Mouse (Mus musculus): ENCODE data around the gene Pkd1.

Pkd1 gene

DNA sequence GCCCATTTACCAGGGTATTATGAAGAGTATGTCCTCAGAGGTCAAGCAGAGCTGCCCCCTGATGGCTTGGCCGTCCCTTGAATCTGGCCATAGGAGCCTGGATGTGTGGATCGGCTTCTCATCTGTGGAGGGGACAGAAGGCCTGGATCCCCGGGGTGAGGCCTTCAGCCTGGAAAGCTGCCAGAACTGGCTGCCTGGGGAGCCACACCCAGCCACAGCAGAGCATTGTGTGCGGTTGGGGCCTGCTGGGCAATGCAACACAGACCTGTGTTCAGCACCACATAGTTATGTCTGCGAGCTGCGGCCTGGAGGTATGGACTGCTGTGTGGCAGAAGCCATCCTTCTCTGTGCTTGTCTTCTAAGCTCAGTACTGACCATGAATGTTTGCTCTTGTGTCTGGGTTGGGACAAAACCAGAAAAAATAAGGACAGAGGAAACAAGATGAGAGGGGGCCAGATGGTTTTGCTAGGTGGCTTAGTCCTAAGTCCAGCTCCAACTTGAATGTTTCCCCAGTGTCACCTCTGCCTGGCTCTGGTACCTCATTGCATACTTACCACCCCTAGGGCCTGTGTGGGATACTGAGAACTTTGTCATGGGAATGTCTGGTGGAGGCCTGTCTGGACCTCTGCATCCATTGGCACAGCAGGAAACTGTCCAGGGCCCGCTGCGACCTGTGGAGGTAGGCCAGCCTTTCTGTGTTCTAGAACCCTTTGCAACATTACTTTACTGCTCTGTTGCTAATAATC lies 17.6 kb downstream of the Pkd1 start:
- DNase-seq (ENCODE audit: low read depth, low spot score), result no peak

DNA sequence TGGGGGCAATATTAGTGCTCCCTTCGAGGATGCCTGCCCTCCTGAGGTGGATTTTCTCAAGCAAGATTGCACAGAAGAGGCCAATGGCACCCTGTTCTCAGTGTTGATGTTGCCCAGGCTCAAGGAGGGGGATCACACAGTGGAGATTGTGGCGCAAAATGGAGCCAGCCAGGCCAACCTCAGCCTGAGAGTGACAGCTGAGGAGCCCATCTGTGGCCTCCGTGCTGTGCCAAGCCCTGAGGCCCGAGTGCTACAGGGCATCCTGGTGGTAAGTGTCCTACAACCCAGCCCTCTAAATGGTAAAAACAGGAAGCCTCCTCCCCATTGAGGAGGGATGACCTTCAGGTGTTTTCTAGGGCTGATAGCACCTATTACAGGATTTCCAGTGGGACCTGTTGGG lies 20.2 kb downstream of the Pkd1 start:
- DNase-seq (ENCODE audit: low read depth, low spot score), result no peak

DNA sequence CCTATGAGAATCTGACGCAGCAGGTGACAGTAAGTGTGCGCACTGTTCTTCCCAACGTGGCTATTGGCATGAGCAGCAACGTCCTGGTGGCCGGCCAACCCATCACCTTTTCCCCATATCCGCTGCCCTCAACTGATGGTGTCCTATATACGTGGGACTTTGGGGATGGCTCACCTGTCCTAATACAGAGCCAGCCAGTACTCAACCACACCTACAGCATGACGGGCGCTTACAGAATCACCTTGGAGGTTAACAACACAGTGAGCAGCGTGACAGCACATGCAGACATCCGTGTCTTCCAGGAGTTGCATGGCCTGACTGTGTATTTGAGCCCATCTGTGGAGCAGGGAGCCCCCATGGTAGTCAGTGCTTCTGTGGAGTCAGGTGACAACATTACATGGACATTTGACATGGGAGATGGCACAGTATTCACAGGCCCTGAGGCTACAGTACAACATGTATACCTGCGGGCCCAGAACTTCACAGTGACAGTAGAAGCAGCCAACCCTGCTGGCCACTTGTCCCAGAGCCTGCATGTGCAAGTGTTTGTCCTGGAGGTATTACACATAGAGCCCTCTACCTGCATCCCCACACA lies 23.1 kb downstream of the Pkd1 start:
- no peak for DNase-seq (ENCODE audit: low read depth, low spot score)

DNA sequence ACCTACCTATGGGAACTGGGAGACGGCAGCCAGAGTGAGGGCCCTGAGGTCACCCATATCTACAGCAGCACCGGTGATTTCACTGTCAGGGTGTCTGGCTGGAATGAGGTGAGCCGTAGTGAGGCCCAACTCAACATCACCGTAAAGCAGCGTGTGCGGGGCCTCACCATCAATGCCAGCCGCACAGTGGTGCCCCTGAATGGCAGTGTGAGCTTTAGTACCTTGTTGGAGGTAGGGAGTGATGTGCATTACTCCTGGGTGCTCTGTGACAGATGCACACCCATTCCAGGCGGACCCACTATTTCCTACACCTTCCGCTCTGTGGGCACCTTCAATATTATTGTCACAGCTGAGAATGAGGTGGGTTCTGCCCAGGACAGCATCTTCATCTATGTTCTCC lies 24.2 kb downstream of the Pkd1 start:
- DNase-seq (ENCODE audit: low read depth, low spot score), result no peak

DNA sequence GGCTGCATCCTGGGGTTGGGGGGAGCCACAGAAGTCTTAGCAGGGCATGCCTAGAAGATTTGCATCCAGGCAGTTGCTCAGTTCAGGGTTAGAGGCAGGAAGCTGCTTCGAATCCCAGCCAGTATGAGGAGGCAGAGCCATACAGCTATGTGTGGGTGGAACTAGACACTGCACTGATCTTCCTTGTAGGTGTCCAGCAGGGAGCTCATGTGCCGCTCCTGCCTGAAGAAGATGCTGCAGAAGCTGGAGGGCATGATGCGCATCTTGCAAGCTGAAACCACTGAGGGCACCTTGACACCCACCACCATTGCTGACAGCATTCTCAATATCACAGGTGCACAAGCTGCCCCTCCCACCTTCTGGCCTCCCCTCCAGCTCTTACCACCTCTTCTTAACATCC lies 29.9 kb downstream of the Pkd1 start:
- DNase-seq (ENCODE audit: low read depth, low spot score), result no peak

DNA sequence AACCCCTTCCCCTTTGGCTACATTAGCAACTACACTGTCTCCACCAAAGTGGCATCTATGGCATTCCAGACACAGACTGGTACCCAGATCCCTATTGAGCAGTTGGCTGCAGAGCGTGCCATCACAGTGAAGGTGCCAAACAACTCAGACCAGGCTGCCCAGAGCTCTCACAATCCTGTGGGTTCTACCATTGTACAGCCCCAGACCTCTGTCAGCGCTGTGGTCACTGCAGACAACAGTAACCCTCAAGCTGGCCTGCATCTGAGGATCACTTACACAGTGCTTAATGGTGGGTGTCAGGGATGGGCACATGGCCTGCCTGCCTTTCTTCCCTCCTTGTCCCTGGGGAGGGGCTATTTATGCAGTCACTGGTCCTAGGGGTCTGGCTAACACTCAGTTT lies 30.7 kb downstream of the Pkd1 start:
- no peak for DNase-seq (ENCODE audit: low read depth, low spot score)

DNA sequence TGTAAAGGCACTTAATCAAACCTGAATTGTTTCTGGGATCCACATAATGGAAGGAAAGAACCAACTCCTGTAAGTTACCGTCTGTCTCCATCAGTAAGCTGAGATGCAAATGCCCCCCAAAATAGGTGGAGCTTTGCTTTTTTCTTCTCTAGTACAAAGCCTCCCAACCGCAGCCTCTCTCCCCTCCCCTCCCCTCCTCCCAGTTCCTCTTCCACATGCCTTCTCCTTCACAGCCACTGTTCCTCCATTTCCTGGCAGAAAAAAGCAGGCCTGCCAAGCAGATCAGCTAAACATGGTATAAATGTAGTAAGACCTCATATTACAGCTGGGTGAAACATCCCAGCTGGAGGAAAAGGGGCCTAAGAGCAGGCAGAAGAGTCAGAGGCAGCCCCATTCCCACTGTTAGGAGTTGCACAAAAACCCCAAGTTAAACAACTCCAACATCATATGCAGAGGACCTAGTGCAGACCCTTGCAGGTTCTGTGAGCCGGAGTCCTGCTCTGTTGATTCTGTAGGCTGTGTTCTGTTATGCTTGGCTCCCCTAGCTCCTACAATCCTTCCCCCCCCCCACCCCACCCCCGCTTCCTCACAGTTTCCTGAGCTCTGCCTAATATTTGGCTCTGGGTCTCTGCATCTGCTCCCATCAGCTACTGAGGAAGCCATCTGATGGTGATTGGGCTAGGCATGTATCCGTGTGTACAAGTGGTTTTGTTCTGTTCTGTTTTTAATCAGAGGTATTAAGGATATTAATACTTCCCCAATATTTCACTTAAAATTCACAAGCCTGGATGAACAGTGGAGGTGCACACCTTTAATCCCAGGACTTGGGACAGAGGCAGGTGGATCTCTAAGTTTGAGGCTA lies 34.2 kb downstream of the Pkd1 start:
- DNase-seq (ENCODE audit: low read depth, low spot score), result peak; percentile 68

DNA sequence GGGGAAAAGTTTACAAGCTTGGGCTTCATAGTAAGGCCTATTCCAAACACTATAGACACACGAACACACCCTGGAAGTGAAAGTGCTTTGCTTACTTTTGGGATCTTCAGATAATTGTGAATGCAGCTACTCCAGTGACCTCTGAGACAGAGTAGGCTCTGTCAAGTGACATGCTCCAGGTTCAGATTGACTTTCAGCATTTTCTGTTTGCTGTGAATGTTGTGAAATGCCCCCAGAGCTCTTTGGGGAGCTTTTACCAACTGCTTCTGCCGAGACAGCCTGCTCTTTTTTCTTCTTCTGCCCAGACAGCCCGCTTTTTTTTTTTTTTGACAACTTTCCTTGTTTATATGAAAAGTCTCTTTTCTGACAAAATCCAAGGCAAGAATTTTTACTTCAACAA lies 34.9 kb downstream of the Pkd1 start:
- peak; percentile 34 for DNase-seq (ENCODE audit: low read depth, low spot score)

DNA sequence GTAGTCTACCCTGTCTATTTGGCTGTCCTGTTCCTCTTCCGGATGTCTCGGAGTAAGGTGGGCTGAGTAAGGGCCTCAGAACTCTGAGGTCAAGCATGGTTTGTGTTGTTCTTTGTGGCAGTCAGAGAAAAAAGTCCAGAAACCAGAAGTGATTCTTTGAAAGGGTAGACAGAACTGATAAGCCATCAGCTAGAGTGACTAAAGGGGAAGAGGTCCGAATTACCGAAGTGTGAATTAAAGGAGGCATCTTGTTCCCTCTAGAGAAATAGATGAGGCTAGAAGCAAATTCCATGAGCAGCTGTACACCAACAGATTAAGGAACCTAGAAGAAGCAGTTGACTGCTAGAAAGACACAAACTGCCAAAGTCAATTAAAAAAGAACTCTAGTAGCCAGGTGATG lies 36.9 kb downstream of the Pkd1 start:
- DNase-seq (ENCODE audit: low read depth, low spot score), result peak; percentile 58

DNA sequence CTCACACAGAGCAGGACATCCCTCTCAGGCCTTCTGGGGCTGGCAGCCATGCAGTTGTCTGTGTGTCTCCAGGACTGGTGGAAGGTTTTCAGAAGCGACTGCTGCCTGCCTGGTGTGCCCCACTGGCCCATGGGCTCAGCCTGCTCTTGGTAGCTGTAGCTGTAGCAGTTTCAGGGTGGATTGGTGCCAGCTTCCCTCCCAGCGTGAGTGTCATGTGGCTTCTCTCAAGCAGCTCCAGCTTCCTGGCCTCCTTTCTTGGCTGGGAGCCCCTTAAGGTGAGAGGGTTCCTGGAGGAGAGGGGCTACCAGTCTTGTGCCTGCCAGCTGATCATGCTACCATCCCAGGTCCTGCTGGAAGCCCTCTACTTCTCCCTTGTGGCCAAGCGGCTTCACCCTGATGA lies 41.3 kb downstream of the Pkd1 start:
- no peak for DNase-seq (ENCODE audit: low read depth, low spot score)

DNA sequence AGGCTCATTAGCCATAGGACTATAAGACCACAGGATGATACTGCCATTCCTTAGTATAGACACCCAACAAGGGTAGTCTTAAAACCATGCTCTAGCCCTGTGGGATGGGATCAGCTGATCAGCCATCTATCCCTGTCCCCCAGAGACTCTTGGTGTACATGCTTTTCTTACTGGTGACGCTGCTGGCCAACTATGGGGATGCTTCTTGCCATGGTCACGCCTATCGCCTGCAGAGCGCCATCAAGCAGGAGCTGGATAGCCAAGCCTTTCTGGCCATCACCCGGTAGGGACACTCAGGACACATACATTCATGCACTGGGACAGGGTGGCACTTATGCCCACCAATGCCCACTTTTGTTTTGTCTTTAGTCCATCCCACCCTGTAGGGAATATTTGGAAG lies 42.1 kb downstream of the Pkd1 start:
- DNase-seq (ENCODE audit: low read depth, low spot score), result no peak

DNA sequence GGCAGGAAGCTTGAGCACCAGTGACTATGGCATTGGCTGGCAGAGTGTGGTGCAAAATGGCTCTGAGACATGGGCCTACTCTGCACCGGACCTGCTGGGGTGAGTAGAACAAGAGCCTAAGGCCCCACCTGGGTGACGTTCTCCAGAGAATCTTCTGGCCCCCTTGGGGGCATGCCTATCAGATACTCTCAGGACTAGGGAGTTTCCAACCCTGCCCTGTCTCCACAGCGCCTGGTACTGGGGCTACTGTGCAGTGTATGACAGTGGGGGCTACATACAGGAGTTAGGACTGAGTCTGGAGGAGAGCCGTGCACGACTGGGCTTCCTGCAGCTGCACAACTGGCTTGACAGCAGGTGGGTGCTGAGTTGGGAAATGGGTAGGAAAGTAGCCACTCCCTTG lies 43.6 kb downstream of the Pkd1 start:
- no peak for DNase-seq (ENCODE audit: low read depth, low spot score)

DNA sequence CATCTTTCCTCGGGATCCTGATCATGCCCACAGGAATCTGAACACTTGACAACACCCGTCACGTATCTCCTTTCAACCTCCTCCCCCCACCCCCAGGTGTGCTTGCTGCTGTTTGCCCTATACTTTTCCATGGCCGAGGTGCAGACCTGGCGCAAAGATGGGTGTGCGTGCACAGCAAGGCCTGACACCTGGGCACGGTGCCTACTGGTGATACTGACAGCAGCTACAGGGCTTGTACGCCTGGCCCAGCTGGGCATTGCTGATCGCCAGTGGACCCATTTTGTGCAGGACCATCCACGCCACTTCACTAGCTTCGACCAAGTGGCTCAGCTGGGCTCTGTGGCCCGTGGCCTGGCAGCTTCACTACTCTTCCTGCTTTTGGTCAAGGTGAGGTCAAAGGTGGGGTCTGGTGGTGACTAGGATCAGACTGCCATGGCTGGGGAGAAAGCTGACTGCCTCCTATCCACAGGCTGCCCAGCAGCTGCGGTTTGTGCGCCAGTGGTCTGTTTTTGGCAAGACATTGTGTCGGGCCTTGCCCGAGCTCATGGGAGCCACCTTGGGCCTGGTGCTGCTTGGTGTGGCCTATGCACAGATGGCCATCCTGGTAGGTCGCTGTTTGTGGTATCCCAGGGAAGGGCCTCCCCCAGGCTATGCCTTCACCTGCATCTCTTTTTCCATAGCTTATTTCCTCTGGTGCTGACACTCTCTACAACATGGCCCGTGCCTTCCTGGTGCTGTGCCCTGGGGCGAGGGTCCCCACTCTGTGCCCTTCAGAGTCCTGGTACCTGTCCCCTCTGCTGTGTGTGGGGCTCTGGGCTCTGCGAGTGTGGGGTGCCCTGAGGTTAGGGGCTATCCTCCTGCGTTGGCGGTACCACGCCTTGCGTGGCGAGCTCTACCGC lies 44.6 kb downstream of the Pkd1 start:
- no peak for DNase-seq (ENCODE audit: low read depth, low spot score)

DNA sequence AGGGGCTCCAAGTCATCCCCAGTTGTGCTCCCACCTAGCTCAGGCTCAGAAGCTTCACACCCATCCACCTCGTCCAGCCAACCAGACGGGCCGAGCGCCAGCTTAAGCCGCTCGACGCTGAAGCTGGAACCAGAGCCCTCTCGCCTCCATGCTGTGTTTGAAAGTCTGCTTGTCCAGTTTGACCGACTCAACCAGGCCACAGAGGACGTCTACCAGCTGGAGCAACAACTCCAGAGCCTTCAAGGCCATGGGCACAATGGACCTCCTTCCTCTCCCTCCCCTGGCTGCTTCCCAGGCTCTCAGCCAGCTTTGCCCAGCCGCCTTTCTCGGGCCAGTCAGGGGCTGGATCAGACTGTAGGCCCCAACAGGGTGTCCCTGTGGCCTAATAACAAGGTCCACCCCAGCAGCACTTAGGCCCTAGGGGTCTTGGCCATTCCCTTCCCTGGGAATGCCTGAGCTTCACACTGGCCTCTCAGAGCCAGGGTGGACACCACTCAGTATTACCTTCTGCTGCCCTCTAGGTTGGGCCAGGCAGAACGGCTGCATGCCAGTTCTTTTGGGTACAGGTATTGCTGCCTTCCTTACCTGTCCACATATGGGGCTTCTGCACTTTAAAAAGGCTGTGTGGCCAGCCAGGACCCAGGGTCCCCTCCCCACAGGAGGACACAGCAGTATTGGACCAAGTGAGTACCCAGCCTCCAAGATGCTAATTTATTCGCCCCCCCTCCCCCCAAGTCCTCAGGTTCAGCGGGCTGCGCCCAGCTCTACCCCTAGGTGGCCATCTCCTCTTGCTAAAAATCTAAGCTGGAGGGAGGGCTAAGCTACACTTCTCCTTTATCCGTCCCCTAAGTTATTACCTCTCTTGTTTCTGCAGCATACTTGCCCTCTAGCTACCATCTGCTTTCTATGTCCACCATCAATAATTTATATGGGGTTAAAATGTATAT lies 45.8 kb downstream of the Pkd1 start:
- peak; percentile 24 for DNase-seq (ENCODE audit: low read depth, low spot score)

DNA sequence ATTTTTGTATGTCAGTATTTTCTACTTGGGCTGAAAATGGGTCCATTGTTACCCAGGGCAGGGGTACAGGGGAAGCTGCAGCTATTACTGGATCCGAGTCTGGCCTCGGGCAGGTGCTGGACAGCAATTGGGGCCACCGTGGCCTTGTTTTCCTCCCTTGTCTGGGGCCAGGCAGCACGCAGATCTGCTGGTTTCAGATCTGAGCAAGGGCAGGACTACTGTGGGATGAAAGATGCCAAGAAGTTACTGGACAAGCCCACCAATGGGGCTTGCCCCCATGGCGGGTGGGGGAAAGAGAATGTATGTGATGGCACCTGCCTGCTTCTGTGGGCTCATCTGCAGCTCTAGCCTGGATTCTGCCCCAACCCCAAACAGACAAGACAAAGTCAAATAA lies 46.4 kb downstream of the Pkd1 start:
- no peak for DNase-seq (ENCODE audit: low read depth, low spot score)

DNA sequence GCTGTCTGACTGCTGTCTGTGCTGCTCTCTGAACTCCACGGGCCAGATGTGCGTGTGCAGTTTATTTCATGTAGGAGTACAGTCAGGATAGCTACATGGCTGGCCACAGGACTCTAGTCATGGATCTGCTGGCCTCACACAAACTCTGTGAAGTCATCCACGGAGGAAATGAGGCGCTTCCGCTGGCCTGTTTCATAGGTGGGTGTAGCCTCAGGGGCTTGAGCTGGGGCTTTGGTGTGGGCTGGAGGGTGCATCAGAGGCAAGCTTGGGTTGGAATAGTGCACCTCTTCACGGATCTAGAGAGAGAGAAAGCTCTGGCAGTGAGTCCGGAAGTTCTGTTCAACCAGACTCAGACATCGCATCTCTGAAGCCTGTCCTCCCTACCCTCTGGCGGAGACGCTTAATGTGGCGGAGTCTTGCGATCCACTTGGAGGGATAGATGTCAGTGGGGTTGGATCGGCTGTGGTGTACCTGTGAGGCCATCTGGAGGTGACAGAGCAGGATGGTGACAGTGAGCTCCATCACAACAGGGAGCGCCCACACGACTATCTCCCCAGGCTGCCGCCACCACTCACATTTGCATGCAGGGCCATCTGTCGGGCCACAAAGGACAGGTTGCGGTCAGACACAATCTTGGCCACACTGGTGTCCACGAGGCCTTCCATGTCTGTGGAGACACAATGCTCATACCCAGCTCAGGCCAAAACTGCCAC lies 47.0 kb downstream of the Pkd1 start:
- no peak for DNase-seq (ENCODE audit: low read depth, low spot score)

DNA sequence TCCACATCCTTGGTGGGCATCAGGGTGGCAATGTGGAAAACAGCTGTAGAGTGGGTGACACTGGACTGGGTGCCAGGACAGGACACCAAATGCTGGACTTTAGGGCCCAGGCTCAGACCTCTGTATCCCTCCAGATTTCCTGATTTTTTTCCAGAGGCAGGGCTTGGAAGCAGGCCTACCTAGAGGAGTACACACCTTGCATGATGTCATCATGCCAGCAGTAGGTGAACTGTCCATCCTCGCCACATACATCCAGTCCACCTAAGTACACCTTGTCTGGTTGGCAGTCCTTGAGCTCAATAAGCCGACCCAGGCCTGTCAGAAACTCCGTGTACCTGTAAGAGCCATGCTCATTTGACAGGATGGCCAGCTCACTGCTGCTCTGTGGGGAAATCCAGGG lies 48.4 kb downstream of the Pkd1 start:
- no peak for DNase-seq (ENCODE audit: low read depth, low spot score)

DNA sequence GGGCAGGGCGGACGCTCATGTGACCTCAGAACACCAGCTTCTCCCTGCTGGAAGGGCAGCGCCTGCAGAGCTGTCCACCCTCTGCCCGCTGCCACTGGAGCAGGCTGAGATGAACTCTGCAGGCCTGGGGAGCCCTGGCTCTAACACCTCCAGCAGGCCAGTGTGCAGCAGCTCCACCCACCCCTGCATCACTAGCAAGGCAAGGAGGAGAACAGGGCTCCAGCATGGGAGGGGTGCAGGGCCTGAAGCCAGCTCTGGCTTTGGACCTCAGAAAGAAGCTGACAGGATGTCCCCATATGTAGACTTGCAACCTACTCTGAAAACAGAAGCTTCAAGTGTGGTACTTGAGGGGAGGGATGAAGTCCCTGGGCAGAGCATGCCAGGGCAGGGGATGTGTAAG lies 50.9 kb downstream of the Pkd1 start:
- DNase-seq (ENCODE audit: low read depth, low spot score), result no peak

DNA sequence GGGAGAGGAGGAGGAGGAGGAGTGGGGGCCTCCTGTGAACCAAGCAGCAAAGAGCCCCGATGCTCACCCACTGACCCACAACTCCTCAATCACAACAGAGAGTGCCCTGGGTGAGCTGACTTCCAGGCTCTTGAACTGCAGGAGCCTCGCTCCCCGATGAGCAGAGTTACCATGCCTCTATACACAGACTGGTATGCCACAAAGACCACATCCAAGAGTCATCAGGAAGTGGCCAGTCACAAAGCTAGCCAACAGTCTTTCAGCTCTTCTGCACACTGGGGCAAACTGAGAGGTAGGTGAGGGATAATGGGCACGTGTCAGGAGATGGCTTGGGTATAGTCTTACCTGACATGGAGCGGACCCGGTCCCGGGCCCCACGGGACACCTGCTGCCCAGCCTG lies 54.3 kb downstream of the Pkd1 start:
- no peak for DNase-seq (ENCODE audit: low read depth, low spot score)

DNA sequence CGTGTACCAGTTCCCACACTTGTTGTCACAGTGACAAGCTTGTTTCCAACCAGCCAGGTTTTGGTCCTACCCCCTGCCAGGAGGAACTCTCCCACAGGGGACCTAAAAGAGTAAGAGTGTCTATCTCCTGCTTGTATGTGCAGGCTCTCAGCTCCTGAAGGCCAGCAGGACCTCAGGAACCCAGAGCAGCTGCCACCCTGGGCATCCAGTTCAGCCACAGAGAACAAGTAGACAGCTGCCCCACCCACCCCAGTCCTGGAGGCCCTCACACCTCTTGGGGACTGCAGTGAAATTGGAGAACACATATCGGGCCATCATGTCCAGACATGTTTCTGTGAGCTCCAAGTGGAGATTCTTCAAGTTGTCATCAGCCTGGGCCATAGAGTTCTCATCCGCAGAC lies 54.9 kb downstream of the Pkd1 start:
- no peak for DNase-seq (ENCODE audit: low read depth, low spot score)

All from A20 (cell line).